Mouse (Mus musculus): ENCODE data around the gene Mesd.

GRCm38 (mm10) chr7:83857208-83857488, 27.1 kb upstream of the Mesd start:
- TF ChIP-seq CTCF (IDR thresholded peaks at IDR 0.05; ENCODE audit: low read depth) (no peak), EP300 (IDR thresholded peaks at IDR 0.05; ENCODE audit: low read depth) (no peak)
